Mouse (Mus musculus) adrenal gland, postnatal 10 days (tissue): ENCODE results near the gene Ccdc89. TPM values are rescaled to one million over a fixed set of nuclear protein-coding genes. Genes with fewer than 3 reads are reported as not detected.
A peak's percentile ranks its signal among the peaks of the same experiment; 100 is the strongest.

Experiments
- DNase-seq: peaks from one replicate; pipeline ENCODE4 v3.0.0; 2021; ENCODE audit warnings: mixed read lengths
- long read RNA-seq, 2 experiments: library from polyadenylated mRNA; stranded (forward); transcript quantifications; one replicate each; pipeline ENCODE4 v2.0.0; 2021
- total RNA-seq, 2 experiments: library from RNA; stranded (reverse); gene quantifications; 2 replicates each; pipeline ENCODE4 v1.2.3; 2021

The Ccdc89 gene
- total RNA-seq = under 1 TPM; 0.24 to 0.48 TPM
- long read RNA-seq, experiment 1 = 0 reads
- long read RNA-seq, experiment 2, partial matches to known transcripts = 0 of 1 reads
- long read RNA-seq, experiment 2, other reads (novel, unspliced or antisense) = 0 of 1 reads

DNA sequence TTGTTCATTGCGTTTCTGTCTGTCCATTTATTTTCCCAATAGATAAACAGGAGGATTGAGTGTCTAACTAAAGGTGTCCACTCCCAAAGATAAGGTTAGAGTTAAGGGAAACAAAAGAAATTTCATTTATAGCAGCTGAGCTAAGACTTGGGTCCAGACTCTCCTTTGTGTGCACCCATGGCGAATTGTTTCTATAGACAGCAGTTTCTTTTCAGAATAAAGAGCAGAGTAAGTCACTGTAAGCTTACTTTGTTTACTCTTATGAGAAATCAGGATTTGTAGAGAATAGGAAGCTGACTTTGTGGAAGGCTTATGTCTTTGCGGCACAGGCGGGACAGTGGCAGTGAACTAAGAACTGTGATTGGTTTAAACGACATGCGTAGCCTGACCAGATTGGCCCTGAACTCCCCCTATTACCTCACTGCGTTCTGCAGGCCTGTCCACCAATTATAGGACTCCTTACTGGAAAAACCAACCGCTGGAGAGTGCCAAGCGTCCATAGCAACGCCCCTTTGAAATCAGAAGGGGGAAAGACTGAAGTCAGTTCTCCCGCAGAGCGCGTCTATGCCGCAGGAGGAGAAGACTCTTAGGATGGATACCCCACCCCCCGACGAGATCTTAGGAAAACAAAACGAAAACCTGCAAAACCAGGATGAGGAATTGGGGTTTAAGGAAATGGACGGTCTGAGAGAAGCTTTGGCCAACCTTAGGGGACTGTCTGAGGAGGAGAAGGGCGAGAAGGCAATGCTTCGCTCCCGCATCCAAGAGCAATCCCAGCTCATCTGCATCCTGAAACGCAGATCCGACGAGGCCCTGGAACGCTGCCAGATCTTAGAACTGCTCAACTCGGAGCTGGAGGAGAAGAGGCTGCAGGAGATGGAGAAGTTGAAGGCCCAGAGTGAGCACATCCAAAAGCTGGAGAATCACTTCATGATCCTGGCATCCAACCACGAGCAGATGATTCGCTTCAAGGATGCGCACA, at the start of gene Ccdc89:
Ccdc89 (plus strand) TSS at position 558 of the 982 bp plus-strand sequence.
- DNase-seq = peak; percentile 85

DNA sequence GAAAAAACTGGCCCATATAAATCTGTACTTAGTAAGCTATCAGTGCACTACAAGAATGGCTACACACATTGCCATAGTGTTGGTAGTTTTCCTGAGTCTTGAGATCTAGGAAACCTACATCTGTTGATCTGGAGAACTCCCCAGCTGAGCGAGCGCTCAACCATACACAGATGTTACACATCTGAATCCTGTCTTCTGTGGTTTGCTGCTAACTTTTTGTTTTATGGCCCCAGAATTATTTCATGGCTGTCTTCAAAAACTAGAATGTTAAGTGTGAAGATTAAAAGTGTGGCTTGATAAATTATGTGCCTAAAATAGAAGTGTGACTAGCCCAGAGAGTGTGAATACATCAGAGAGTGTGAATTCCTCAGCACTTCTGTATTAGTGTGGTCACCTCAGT, 42.0 kb upstream of the Ccdc89 start:
- no peak for DNase-seq

DNA sequence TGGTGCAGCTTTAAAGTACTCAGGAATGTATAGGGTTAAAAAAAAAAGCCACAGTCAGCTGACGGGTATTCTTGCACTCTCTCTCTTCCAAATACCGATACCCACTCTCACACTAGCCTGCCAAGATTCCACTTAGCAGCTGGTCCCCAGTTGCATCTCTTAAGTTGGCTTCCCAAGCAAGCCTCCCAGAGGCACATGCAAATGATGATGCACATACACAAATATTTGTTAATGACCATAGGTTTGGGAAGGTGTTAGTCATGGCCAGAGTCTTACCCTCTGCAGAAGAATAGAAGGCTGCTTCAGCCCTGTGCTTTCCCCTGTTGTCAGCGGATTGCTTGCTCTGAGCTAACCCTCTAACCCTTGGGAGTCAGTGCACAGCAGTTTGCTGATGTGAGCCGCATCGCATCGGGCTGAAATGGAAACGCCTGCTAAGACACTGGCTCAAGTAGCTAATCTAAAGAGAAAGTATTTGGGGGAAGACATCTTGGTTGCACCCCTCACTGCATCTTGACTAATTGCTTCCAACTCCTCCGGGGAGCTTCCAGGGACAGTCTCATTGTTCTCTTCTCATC, 39.4 kb upstream of the Ccdc89 start:
- no peak for DNase-seq

GRCm38 (mm10) chr7:90389765-90390164, 36.6 kb upstream of the Ccdc89 start:
- DNase-seq = no peak

DNA sequence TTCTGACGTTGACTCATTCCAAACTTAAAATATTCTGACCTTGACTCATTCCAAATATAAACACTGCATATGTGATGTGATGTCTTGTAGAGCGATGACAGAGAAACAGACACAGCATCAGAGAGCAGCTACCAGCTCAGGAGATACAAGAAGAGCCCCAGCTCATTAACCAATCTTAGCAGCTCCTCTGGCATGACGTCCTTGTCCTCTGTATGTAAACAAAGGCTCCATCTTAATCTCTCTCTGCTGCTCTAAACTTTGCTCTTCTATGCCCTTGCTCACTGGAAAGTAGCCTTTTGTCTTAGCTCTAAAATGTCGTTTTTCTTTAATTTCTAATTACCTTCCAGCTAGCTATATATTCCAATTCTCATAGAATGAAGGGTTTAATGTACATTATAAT, 31.3 kb upstream of the Ccdc89 start:
- DNase-seq = no peak

DNA sequence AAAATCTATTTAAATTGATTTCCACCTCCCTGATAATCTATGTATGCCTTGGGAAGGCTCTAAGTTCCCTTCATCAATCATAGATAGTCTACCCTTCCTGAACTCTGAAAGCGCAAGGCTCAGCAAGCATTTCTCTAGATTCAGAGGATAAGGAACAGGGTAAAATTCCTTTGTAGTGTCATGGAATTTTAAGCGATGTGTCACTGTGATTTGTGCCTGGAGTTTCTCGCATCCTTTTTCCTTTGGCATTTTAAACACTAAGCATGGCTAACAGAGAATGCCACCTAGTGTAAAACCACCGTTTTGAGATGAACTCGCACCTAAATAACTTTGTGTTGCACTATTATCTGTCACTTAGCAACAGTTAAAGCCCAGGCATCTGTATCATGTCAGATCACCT, 30.4 kb upstream of the Ccdc89 start:
- DNase-seq = no peak

GRCm38 (mm10) chr7:90409934-90410333, 16.4 kb upstream of the Ccdc89 start:
- DNase-seq = peak; percentile 82

GRCm38 (mm10) chr7:90427006-90427405, 629 bp downstream of the Ccdc89 start:
- no peak for DNase-seq

GRCm38 (mm10) chr7:90432221-90432620, 5.8 kb downstream of the Ccdc89 start:
- DNase-seq = no peak

- no peak for DNase-seq
Observed at GRCm38 (mm10) chr7:90440044-90440443, 13.7 kb downstream of the Ccdc89 start.

DNA sequence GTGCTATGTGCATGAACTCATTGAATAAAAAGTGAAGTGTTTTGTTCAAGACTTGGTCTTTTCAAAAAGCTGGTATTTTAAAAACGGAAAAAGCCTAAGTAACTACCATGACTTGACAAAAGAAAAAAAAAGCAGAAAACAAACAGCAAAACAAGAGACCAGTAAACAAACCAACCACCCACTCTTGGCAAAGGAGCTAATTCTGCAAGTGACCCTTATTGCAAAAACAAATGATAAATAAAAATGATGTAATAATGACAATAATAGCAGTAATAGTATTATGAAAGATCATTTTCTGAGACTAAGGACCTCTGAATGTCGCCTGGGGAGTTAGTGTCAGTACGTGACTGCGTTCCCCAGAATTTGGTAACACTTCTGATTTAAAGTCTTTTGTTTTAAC, 15.7 kb downstream of the Ccdc89 start:
- no peak for DNase-seq

DNA sequence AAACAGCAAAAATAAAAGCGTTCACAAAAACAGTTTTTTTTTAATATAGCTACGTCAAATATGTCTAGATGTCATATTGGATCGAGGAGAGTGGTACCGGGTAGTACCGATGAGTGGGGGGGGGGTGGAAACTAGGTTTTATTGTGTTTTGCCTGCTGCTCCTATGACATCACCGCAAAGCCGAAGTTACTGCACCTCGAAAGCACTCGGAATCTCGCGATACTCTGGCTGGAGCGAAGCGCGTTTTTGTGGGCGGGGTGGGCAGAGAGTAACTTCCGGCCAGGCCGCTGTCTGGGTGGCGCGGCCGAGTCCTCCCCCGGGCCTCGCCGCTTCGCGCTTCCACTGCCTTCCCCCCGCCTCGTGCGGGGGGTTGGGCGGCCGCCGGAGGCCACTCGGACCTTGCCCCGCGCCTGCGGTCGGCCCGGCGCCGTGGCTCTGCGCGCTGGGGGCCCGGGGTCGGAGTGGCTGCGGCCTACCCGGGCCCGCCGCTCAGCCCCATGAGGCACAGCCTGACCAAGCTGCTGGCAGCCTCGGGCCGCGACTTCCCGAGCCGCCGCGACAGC, 16.2 kb downstream of the Ccdc89 start, which contains the start of gene Crebzf:
Crebzf (plus strand) TSS at position 212 of the 563 bp plus-strand sequence.
- peak; percentile 96 for DNase-seq

- DNase-seq = peak; percentile 82
Observed at GRCm38 (mm10) chr7:90443101-90444091, 17.0 kb downstream of the Ccdc89 start.

DNA sequence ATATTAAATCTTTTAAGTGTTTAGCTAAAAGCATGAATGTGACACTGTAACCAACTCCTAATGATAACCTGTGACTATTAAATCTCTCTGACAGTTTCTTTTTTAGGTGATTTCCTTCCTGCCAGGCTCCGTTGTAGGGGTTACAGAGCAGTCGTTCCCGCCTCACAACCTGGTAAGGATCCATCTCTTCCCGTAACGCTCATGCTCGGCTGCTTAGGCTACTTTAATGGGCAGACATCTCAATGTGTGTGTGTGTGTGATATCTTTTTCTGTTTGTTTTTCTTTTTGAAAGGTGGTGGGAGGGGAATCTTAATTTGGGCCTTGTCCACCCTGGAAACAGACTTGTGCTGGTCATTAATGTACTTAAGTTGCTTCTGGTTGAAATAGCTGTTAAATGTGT, 17.8 kb downstream of the Ccdc89 start:
- DNase-seq = peak; percentile 25

DNA sequence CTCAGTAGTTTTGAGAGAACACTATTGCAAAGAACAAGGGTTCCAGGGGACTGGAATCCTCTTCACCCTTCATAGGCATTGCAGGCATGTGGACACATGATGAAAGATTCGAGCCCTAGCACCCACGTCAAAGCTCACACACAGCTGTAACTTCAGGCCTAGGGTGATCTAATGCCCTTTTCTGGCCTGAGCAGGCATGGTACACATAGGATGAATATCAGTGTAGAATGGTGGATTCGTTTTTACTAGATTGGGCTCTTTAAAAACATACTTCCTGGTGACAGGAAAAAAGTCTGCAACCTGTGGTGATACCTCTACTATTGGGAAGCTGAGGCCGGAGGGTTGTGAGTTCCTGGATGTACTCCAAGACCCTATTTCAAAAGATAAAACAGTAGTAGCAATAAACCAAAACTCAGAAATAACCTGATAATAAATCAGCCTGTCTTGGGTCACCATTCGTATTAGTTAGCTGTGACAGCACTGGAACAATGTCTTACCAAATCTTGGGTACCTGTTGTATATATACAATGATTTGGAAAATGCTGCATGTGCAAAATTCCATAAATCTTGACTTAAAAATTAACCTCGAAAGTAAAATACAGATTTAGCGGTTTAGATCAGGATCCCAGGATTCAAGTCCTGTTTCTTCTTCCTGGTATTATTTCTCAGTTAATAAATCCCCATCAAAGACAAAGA, 29.9 kb downstream of the Ccdc89 start:
- DNase-seq = no peak

DNA sequence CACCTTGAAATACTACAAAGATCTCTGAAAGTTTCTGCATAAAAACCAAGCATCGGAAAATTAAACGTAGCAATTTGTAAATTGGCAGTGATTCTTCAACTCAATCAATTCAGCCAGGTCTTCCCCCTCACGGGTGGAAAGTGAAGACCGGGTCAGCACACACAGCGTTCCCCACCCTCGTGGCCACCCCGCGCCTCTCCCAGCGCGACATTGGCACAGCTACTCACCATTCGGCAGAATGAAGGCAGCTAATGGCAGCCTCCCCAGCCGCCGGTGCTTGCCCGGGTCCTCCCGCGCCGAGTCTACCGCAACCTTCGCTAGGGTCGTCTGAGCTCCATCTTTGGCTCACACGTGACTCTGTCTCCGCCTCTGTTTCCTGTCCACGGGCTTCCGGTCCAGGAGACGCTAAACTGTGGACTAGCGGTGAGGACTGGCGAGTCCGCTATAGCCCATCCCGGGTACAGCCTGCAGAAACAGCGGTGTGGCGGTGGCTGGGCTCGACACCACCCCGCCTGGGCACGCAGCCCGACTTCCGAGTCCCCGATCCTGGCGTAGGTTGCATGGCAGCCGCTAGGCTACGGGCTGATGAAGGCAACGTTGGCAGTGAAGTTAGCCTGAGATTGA, 30.6 kb downstream of the Ccdc89 start, which contains the start of gene Tmem126a:
Tmem126a (minus strand) TSS at position 385 of the 624 bp plus-strand sequence.
- peak; percentile 91 for DNase-seq

GRCm38 (mm10) chr7:90457517-90457916, 31.1 kb downstream of the Ccdc89 start:
- DNase-seq = peak; percentile 34

DNA sequence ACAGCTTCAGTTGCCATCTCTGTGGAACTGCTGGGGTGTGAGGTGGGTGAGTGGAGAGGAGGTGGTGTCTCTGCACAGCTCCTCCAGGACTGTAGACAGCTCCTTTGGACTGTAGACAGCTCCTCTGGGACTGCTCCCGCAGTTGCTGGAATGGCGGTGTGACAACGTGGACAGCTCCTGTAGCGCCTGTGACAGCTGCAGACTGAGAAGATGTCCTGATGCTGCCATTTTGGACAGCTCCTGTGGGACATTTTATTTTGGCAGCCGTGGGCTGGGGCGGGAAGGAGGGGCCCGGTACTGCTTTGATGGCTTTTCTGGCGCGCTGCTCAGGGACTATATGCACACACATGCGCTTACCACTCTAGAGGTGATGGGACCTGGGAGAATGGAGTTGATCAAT, 34.0 kb downstream of the Ccdc89 start:
- no peak for DNase-seq

DNA sequence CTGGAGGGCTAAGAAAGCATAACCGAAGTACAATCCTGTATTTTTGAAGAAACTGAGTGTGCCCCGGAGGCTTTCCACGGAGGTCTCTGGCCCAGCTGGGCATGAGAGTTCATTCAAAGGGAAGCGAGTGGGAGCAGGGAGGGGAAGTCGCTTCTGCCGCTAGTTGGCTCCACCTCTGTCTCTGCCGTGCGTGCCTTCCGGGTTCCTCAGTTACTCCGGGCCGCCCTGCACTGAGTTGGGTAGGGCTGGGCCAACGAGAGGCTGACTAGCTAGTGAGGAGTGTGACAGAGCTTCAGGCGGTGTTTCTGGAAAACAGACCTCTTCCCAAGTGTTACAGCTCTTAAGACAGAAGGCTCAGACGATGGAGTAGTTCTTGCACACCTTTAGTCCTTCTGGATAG, 34.6 kb downstream of the Ccdc89 start:
- DNase-seq = peak; percentile 41

- DNase-seq = no peak
Observed at GRCm38 (mm10) chr7:90461441-90461840, 35.1 kb downstream of the Ccdc89 start.
